Mouse (Mus musculus): ENCODE results near the gene Plxnb3. TPM values are rescaled to one million over a fixed set of nuclear protein-coding genes. Genes with fewer than 3 reads are reported as not detected.

Plxnb3 gene
- total and polyA plus RNA-seq, 3 experiments: 0.02 to 0.98 TPM; not detected in 1

DNA sequence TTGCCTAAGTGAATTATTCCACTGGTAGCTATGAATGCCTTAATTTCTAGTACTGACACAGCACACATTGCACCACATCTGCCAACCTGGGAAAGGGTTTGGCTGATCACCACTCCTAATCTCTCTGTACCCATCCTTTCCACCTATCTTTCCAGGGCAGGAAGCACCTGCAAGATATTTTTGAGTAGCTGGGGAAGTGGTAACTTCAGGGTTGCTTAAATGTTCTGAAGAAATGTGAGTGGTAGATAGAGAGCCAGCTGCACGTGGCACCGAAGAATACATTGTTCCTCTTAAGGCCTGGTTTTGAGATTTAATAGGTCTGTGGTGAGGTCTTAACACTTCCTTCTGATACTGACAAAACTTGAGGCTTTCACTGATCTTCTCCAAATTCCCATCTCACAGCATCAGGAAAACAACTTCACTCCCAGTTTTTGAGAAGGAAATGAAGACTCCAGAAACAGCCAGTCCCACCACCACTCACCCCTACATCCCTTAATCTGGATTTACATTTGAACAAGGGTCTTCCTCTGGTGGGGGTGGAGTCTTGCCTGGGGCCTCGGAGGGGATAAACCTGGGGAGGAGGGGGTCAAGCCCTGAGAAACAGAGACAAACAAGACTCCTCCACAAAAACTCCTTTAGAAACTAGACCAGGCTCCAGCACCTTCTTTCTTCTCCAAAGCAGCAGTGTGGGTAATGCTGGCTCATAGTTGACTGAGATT, 59.9 kb downstream of the Plxnb3 start:
- Histone ChIP-seq H3K9me3 (replicated peaks) (no peaks in the 10 kb centered on the region), H3K36me3 (replicated peaks) (no peaks in the 10 kb centered on the region), H3K4me3 (ENCODE audit: low read depth, low read length) (no peak overlapping the region), H3K27me3 (ENCODE audit: insufficient read depth, low read length) (peaks cover 6% of the 10 kb centered on the region; the same call in 1 of the 2 replicates), H3K4me1 (ENCODE audit: insufficient read depth, low read depth, low read length) (no peaks in the 10 kb centered on the region)
- ATAC-seq (ENCODE audit: extremely low read depth, insufficient number of reproducible peaks, low FRiP score, poor library complexity, severe bottlenecking) (no peak), DNase-seq (ENCODE audit: low spot score) (no peak)
- no peak for TF ChIP-seq TAL1 (conservative IDR thresholded peaks at IDR 0.05; ENCODE audit: low read depth, low read length)

Other genes starting within 250 kb of the Plxnb3 start
- not detected in 2 replicates for gene Dusp9, start 117.7 kb upstream of the Plxnb3 start, total RNA-seq (2014; fragmentation: Nextera tagmentation)
- 0.16 and 0.23 TPM in 2 replicates for gene Dusp9, start 117.7 kb upstream of the Plxnb3 start, total RNA-seq (2017)
- gene Dusp9, start 117.7 kb upstream of the Plxnb3 start, polyA plus RNA-seq (2012): 0.23 and 0.24 TPM in 2 replicates
- not detected in 2 replicates for gene Pnck, start 97.0 kb upstream of the Plxnb3 start, total RNA-seq (2014; fragmentation: Nextera tagmentation)
- not detected in 2 replicates for gene Pnck, start 97.0 kb upstream of the Plxnb3 start, total RNA-seq (2017)
- gene Pnck, start 97.0 kb upstream of the Plxnb3 start, polyA plus RNA-seq (2012): not detected in 2 replicates
- gene Slc6a8, start 83.9 kb upstream of the Plxnb3 start, total RNA-seq (2014; fragmentation: Nextera tagmentation): 4.1 and 6.1 TPM in 2 replicates
- gene Slc6a8, start 83.9 kb upstream of the Plxnb3 start, total RNA-seq (2017): 9.9 and 12.7 TPM in 2 replicates
- 1.6 and 2.1 TPM in 2 replicates for gene Slc6a8, start 83.9 kb upstream of the Plxnb3 start, polyA plus RNA-seq (2012)
- gene Bcap31, start 40.9 kb upstream of the Plxnb3 start, total RNA-seq (2014; fragmentation: Nextera tagmentation): 83.2 and 98.4 TPM in 2 replicates
- gene Bcap31, start 40.9 kb upstream of the Plxnb3 start, total RNA-seq (2017): 215 and 222 TPM in 2 replicates
- 13.5 and 16.0 TPM in 2 replicates for gene Bcap31, start 40.9 kb upstream of the Plxnb3 start, polyA plus RNA-seq (2012)
- 15.8 and 17.1 TPM in 2 replicates for gene Abcd1, start 40.5 kb upstream of the Plxnb3 start, total RNA-seq (2014; fragmentation: Nextera tagmentation)
- 6.3 and 7.0 TPM in 2 replicates for gene Abcd1, start 40.5 kb upstream of the Plxnb3 start, total RNA-seq (2017)
- gene Abcd1, start 40.5 kb upstream of the Plxnb3 start, polyA plus RNA-seq (2012): 17.6 and 19.4 TPM in 2 replicates
- not detected in 2 replicates for gene Srpk3, start 17.3 kb downstream of the Plxnb3 start, total RNA-seq (2014; fragmentation: Nextera tagmentation)
- gene Srpk3, start 17.3 kb downstream of the Plxnb3 start, total RNA-seq (2017): 0.44 TPM in 1 of 2 replicates, not detected in the other
- gene Srpk3, start 17.3 kb downstream of the Plxnb3 start, polyA plus RNA-seq (2012): not detected in 2 replicates
- gene Idh3g, start 29.8 kb downstream of the Plxnb3 start, total RNA-seq (2014; fragmentation: Nextera tagmentation): 378 and 393 TPM in 2 replicates
- 179 and 187 TPM in 2 replicates for gene Idh3g, start 29.8 kb downstream of the Plxnb3 start, total RNA-seq (2017)
- 27.0 and 37.5 TPM in 2 replicates for gene Idh3g, start 29.8 kb downstream of the Plxnb3 start, polyA plus RNA-seq (2012)
- gene Ssr4, start 29.9 kb downstream of the Plxnb3 start, total RNA-seq (2014; fragmentation: Nextera tagmentation): 92.3 and 120 TPM in 2 replicates
- gene Ssr4, start 29.9 kb downstream of the Plxnb3 start, total RNA-seq (2017): 138 and 184 TPM in 2 replicates
- gene Ssr4, start 29.9 kb downstream of the Plxnb3 start, polyA plus RNA-seq (2012): 9.0 and 12.4 TPM in 2 replicates
- not detected in 2 replicates for gene Pdzd4, start 67.9 kb downstream of the Plxnb3 start, total RNA-seq (2014; fragmentation: Nextera tagmentation)
- gene Pdzd4, start 67.9 kb downstream of the Plxnb3 start, total RNA-seq (2017): 0.05 and 0.06 TPM in 2 replicates
- gene Pdzd4, start 67.9 kb downstream of the Plxnb3 start, polyA plus RNA-seq (2012): 0.04 TPM in 1 of 2 replicates, not detected in the other
- not detected in 2 replicates for gene Avpr2, start 135.0 kb downstream of the Plxnb3 start, total RNA-seq (2014; fragmentation: Nextera tagmentation)
- not detected in 2 replicates for gene Avpr2, start 135.0 kb downstream of the Plxnb3 start, total RNA-seq (2017)
- not detected in 2 replicates for gene Avpr2, start 135.0 kb downstream of the Plxnb3 start, polyA plus RNA-seq (2012)
- gene L1cam, start 139.0 kb downstream of the Plxnb3 start, total RNA-seq (2014; fragmentation: Nextera tagmentation): not detected in 2 replicates
- gene L1cam, start 139.0 kb downstream of the Plxnb3 start, total RNA-seq (2017): 0.05 TPM in 1 of 2 replicates, not detected in the other
- 0.05 TPM in 1 of 2 replicates, not detected in the other for gene L1cam, start 139.0 kb downstream of the Plxnb3 start, polyA plus RNA-seq (2012)
- gene Arhgap4, start 164.8 kb downstream of the Plxnb3 start, total RNA-seq (2014; fragmentation: Nextera tagmentation): 5.0 and 5.1 TPM in 2 replicates
- 2.1 and 3.8 TPM in 2 replicates for gene Arhgap4, start 164.8 kb downstream of the Plxnb3 start, total RNA-seq (2017)
- 1.5 and 1.7 TPM in 2 replicates for gene Arhgap4, start 164.8 kb downstream of the Plxnb3 start, polyA plus RNA-seq (2012)
- 55.9 and 61.9 TPM in 2 replicates for gene Naa10, start 164.9 kb downstream of the Plxnb3 start, total RNA-seq (2014; fragmentation: Nextera tagmentation)
- gene Naa10, start 164.9 kb downstream of the Plxnb3 start, total RNA-seq (2017): 85.4 and 105 TPM in 2 replicates
- gene Naa10, start 164.9 kb downstream of the Plxnb3 start, polyA plus RNA-seq (2012): 171 and 192 TPM in 2 replicates
- 39.2 and 42.7 TPM in 2 replicates for gene Renbp, start 173.8 kb downstream of the Plxnb3 start, total RNA-seq (2014; fragmentation: Nextera tagmentation)
- 196 and 201 TPM in 2 replicates for gene Renbp, start 173.8 kb downstream of the Plxnb3 start, total RNA-seq (2017)
- 80.1 and 139 TPM in 2 replicates for gene Renbp, start 173.8 kb downstream of the Plxnb3 start, polyA plus RNA-seq (2012)
- 222 and 230 TPM in 2 replicates for gene Hcfc1, start 209.3 kb downstream of the Plxnb3 start, total RNA-seq (2014; fragmentation: Nextera tagmentation)
- 40.8 and 47.3 TPM in 2 replicates for gene Hcfc1, start 209.3 kb downstream of the Plxnb3 start, total RNA-seq (2017)
- 148 and 184 TPM in 2 replicates for gene Hcfc1, start 209.3 kb downstream of the Plxnb3 start, polyA plus RNA-seq (2012)

Data from G1E (cell line).